Mouse (Mus musculus) embryonic facial prominence, embryonic 14.5 days (tissue): ENCODE results near the gene Mrpl53. TPM values are rescaled to one million over a fixed set of nuclear protein-coding genes. Genes with fewer than 3 reads are reported as not detected.

Source experiments
- ATAC-seq: fragments of 200-750 bp; cut with Nextera tagmentation; 2 replicates; pipeline ENCODE4 v1.8.0; 2017; ENCODE audit warnings: low read depth, moderate number of reproducible peaks, moderate TSS enrichment
- DNase-seq: peaks from one replicate; pipeline ENCODE4 v3.0.0-alpha.2; 2015; ENCODE audit warnings: low spot score
- H3K27ac ChIP-seq: fragments of 300-500 bp; sonication (generic); replicated peaks from 2 replicates; pipeline ENCODE4 v1.5.1; 2014; ENCODE audit warnings: low read depth, mild to moderate bottlenecking, low read length, moderate library complexity
- H3K27me3 ChIP-seq: fragments of 300-500 bp; sonication (generic); replicated peaks from 2 replicates; pipeline ENCODE4 v1.6.1; 2014; ENCODE audit warnings: low read length; ENCODE audit not compliant: control insufficient read depth, insufficient read depth
- H3K36me3 ChIP-seq: fragments of 300-500 bp; sonication (generic); 2 replicates; pipeline ENCODE4 v1.6.1; 2014; ENCODE audit warnings: low read length, mixed read lengths; ENCODE audit not compliant: control insufficient read depth, insufficient read depth
- H3K4me1 ChIP-seq: fragments of 300-500 bp; sonication (generic); 2 replicates; pipeline ENCODE4 v1.6.1; 2014; ENCODE audit warnings: antibody characterized with exemption, low read length; ENCODE audit not compliant: control insufficient read depth, insufficient read depth
- H3K4me2 ChIP-seq: fragments of 300-500 bp; sonication (generic); 2 replicates; pipeline ENCODE4 v1.6.1; 2014; ENCODE audit warnings: low read depth, mild to moderate bottlenecking, low read length, moderate library complexity, mixed read lengths
- H3K4me3 ChIP-seq: fragments of 300-500 bp; sonication (generic); 2 replicates; pipeline ENCODE4 v1.5.1; 2014; ENCODE audit warnings: low read depth, mild to moderate bottlenecking, low read length
- H3K9ac ChIP-seq: fragments of 300-500 bp; sonication (generic); 2 replicates; pipeline ENCODE4 v1.6.1; 2014; ENCODE audit warnings: low read depth, mild to moderate bottlenecking, low read length, moderate library complexity, mixed read lengths
- H3K9me3 ChIP-seq: fragments of 300-500 bp; sonication (generic); 2 replicates; pipeline ENCODE4 v1.6.1; 2016; ENCODE audit warnings: low read length; ENCODE audit not compliant: control insufficient read depth
- WGBS: fragments of 180-500 bp; shearing (Covaris S2); extraction: QIAGEN DNeasy Blood & Tissue Kit; methylation state at CpG from one replicate; pipeline ENCODE4 v1.1.7; 2014; 5-methylcytosine and 5-hydroxymethylcytosine counted together
- polyA plus RNA-seq: library from polyadenylated mRNA; unstranded; fragments of >200 nt; fragmentation: Nextera tagmentation; extraction: Ambion mirVana; gene quantifications from 2 replicates; pipeline ENCODE4 v1.2.1, GENCODE M21; 2014

Gene Mrpl53
- polyA plus RNA-seq, 1 experiment from 2014 or later = 145 TPM

DNA sequence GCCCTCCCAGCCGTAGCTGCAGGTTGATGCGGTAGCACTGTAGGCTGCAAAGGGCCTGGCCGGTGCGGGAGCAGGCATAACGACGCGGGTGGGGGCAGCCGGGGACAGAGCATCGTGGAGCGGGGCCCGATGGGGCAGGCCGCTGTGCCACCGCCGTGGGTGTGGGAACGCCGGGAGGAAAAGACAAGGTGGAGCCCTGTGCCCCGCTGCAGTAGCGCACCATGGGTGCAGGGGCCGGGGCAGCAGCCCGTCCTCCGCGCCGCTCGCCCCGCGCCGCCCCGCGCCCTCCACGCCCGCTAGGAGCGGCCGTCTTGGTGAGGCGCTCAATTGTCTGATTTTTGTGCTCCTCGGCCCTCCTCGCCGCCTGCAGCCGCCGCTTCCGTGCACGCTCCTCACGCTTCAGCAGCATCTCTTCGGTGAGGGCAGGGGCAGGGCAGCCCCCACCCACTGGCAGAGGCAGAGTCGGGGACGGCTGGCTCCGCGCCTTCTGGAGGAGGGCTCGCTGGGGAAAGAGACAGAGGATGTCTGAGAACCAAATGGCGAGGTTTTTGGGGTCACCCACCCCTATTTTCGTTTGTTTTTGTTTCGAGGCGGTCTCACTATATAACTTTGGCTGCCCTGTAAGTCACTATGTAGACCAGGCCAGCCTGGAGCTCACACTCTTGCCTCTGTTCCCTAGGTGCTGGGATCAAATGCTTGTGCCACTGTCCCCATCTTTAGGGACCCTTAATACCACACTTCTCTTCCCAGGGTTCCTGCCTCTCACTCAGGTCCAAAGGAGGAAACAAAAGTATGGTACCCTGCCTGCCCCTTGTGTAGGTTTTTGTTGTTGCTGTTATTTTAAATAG, 13.2 kb downstream of the Mrpl53 start:
- Histone ChIP-seq H3K27me3 (no peaks in the 10 kb centered on the region), H3K4me3 (peak overlapping the region; percentile 70), H3K4me1 (peaks cover 30% of the 10 kb centered on the region), H3K36me3 (peaks cover 29% of the 10 kb centered on the region), H3K9me3 (no peaks in the 10 kb centered on the region), H3K27ac (peak overlapping the region; percentile 98), H3K4me2 (peak overlapping the region; percentile 91), H3K9ac (peak overlapping the region; percentile 84)
- DNase-seq (no peak), ATAC-seq (no peak)
- WGBS = under 1% methylated on average over 22 of the region's 52 CpGs

DNA sequence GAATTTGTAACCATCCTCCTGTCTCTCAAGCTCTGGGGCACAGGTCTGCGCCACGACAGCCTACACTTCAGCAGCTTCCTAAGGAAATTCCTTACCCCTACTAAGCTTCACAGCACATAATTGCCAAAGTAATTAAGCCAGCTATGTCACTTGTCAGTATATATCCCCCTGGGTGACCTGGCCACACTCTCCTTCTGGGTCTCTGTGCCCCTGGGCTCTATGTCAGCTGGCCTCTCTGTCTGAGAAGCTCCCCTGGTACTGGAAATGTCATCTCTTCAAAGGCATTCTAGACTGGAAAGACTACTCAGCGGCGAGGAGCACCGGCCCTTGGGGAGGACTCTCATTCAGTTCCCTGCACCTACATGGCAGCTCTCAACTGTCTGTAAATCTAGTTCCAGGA, 14.1 kb downstream of the Mrpl53 start:
- Histone ChIP-seq H3K9me3 (no peaks in the 10 kb centered on the region), H3K4me3 (peak overlapping the region; percentile 70), H3K27me3 (no peaks in the 10 kb centered on the region), H3K27ac (no peak overlapping the region), H3K4me2 (peak overlapping the region; percentile 91), H3K9ac (peak overlapping the region; percentile 84), H3K36me3 (peaks cover 20% of the 10 kb centered on the region), H3K4me1 (peaks cover 30% of the 10 kb centered on the region)
- WGBS = 67% methylated on average over 5 of the region's 5 CpGs
- no peak for ATAC-seq
- no peak for DNase-seq

DNA sequence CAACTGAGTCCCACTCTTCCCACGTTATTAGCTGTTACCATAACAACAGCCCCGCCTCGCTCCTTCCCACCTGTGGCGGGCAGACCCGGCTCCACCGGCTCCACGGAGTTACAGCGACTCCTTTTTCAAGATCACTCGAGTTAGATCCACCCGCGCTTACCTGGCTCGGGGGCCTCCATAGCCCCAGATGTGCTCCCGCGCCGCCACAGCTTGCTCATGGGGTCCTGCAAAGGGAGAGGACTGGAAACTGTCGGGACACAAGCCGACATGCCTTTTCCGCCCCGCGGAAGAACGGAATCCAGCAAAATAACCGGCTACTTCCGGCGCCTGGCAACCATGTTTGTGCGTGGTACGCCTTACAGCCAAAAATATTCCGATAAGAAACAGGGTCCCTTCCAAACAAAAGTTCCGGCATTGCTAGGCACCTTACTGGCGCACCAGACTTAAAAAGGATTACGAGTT, 16.0 kb downstream of the Mrpl53 start:
- Histone ChIP-seq H3K27me3 (no peaks in the 10 kb centered on the region), H3K4me3 (peak overlapping the region; percentile 69), H3K9ac (peak overlapping the region; percentile 71), H3K4me2 (peak overlapping the region; percentile 79), H3K4me1 (peaks cover 26% of the 10 kb centered on the region), H3K9me3 (no peaks in the 10 kb centered on the region), H3K27ac (peak overlapping the region; percentile 42), H3K36me3 (0 out of 2 replicates have a peak, but pooled peaks cover 5% of the 10 kb centered on the region)
- DNase-seq (peak; percentile 97), ATAC-seq (peak; percentile 19; the same call in 1 of the 2 replicates)
- 0% methylated on average over 30 of the region's 30 CpGs for WGBS

- no peak for ATAC-seq
- H3K27ac ChIP-seq = peak within 1 kb of the TSS; percentile 42
- H3K4me2 ChIP-seq = peak within 1 kb of the TSS; percentile 79
- WGBS = 33% methylated on average over 5 of the region's 5 CpGs
- no peaks in the 10 kb centered on the region for H3K27me3 ChIP-seq
- H3K4me3 ChIP-seq = peak within 1 kb of the TSS; percentile 69
- no peaks in the 10 kb centered on the region for H3K9me3 ChIP-seq
- H3K9ac ChIP-seq = peak within 1 kb of the TSS; percentile 71
- H3K4me1 ChIP-seq = peaks cover 22% of the 10 kb centered on the region
- DNase-seq = no peak
- 0 out of 2 replicates have a peak, but pooled peaks cover 5% of the 10 kb centered on the region for H3K36me3 ChIP-seq
These were observed 16.5 kb downstream of the Mrpl53 start, which contains the start of gene Ino80b for GRCm38 (mm10) chr6:83125331-83125730. TSS of gene Ino80b (minus strand) at chr6:83125431.

DNA sequence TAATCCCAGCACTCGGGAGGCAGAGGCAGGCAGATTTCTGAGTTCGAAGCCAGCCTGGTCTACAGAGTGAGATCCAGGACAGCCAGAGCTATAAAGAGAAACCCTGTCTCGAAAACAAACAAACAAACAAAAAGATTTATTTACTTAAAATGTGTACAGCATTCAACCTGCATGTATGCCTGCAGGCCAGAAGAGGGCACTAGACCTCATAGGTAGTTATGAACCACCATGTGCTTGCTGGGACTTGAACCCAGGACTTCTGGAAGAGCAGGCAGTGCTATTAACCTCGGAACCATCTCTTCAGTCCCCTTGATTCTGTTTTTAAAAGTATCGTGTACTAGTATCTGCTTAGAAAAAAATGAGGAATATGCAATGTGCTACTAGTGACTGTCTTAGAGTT, 18.6 kb downstream of the Mrpl53 start:
- no peak overlapping the region for H3K9ac ChIP-seq
- H3K4me1 ChIP-seq = peaks cover 15% of the 10 kb centered on the region
- ATAC-seq (no peak), DNase-seq (no peak)
- H3K4me3 ChIP-seq = no peak overlapping the region
- H3K27ac ChIP-seq = no peak overlapping the region
- 0 out of 2 replicates have a peak, but pooled peaks cover 5% of the 10 kb centered on the region for H3K36me3 ChIP-seq
- H3K9me3 ChIP-seq = no peaks in the 10 kb centered on the region
- WGBS = 93% methylated on average over 5 of the region's 5 CpGs
- no peaks in the 10 kb centered on the region for H3K27me3 ChIP-seq
- no peak overlapping the region for H3K4me2 ChIP-seq

DNA sequence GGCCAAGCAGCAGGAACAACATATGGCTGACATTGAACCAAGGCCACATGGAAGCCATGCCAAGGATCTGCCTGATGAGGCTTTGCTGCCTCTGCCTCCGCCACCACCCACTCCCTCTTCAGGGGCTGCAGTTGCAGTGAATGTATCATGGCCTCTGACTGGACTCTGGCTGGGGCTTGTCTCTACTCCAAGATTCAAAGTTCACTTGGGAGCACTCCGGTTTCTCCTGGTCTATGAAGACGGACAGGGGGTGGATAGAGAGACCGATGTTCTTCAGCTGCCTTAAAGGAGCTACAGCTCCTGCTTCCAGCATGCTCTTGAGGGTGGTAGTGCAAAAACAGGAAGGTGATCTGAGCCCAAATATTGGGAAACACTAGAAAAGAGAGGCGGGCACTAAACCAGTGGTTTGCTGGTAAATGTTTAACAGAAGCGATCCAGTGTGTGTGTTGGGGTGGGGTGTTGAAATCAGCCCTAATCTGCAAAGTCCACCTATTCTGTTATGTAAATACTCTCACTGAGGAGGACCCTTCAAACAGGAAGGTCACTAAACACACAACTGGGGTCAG, 22.7 kb downstream of the Mrpl53 start:
- Histone ChIP-seq H3K4me3 (no peak overlapping the region), H3K4me2 (no peak overlapping the region), H3K9ac (no peak overlapping the region), H3K4me1 (peaks cover 18% of the 10 kb centered on the region), H3K27me3 (no peaks in the 10 kb centered on the region), H3K36me3 (no peaks in the 10 kb centered on the region), H3K9me3 (no peaks in the 10 kb centered on the region), H3K27ac (no peak overlapping the region)
- ATAC-seq (no peak), DNase-seq (no peak)
- WGBS = 67% methylated on average over 6 of the region's 6 CpGs

GRCm38 (mm10) chr6:83132176-83132919, 23.5 kb downstream of the Mrpl53 start:
- no peak overlapping the region for H3K27ac ChIP-seq
- H3K27me3 ChIP-seq = no peaks in the 10 kb centered on the region
- 85% methylated on average over 9 of the region's 9 CpGs for WGBS
- no peak overlapping the region for H3K9ac ChIP-seq
- peaks cover 19% of the 10 kb centered on the region for H3K4me1 ChIP-seq
- DNase-seq = no peak
- H3K36me3 ChIP-seq = no peaks in the 10 kb centered on the region
- no peak overlapping the region for H3K4me3 ChIP-seq
- H3K4me2 ChIP-seq = no peak overlapping the region
- H3K9me3 ChIP-seq = no peaks in the 10 kb centered on the region
- ATAC-seq = no peak

- Histone ChIP-seq H3K27ac (no peak overlapping the region), H3K36me3 (no peaks in the 10 kb centered on the region), H3K9ac (no peak overlapping the region), H3K4me2 (no peak overlapping the region), H3K9me3 (no peaks in the 10 kb centered on the region), H3K4me1 (peaks cover 31% of the 10 kb centered on the region), H3K27me3 (no peaks in the 10 kb centered on the region), H3K4me3 (no peak overlapping the region)
- 60% methylated on average over 3 of the region's 3 CpGs for WGBS
- no peak for DNase-seq
- no peak for ATAC-seq
These were observed 25.4 kb downstream of the Mrpl53 start for GRCm38 (mm10) chr6:83134226-83134625.
